Mouse (Mus musculus) ovary, postnatal 10 days (tissue): ENCODE measurements around the gene Hsd3b7.
"Not testable (repeated sequence)": the region's sequence is repeated elsewhere in the genome, so short reads cannot be mapped to it uniquely, and the experiment has no call there.

Source experiments
- DNase-seq: peaks from one replicate; pipeline ENCODE4 v3.0.0; 2022; ENCODE audit warnings: low spot score

Hsd3b7 gene

GRCm38 (mm10) chr7:127817053-127817452 lies 16.6 kb downstream of the Hsd3b7 start:
- DNase-seq: no peak

GRCm38 (mm10) chr7:127817776-127818175 lies 17.4 kb downstream of the Hsd3b7 start:
- DNase-seq: no peak

GRCm38 (mm10) chr7:127820836-127821509 lies 20.6 kb downstream of the Hsd3b7 start:
- DNase-seq: no peak

GRCm38 (mm10) chr7:127822494-127822893 lies 22.1 kb downstream of the Hsd3b7 start:
- no peak for DNase-seq

GRCm38 (mm10) chr7:127823236-127824171 lies 23.1 kb downstream of the Hsd3b7 start:
- DNase-seq: no peak

- no peak for DNase-seq
Measured at GRCm38 (mm10) chr7:127824176-127824871, 23.9 kb downstream of the Hsd3b7 start, which contains the start of the genes Stx4a and Stx1b. TSS of gene Stx4a (plus strand) at chr7:127824294. TSS of gene Stx1b (minus strand) at chr7:127824549.

- no peak for DNase-seq
Measured at GRCm38 (mm10) chr7:127835550-127835949, 35.1 kb downstream of the Hsd3b7 start.

- no peak for DNase-seq
Measured at GRCm38 (mm10) chr7:127837473-127837872, 37.1 kb downstream of the Hsd3b7 start.

- DNase-seq: not testable (repeated sequence)
Measured at GRCm38 (mm10) chr7:127837878-127838277, 37.5 kb downstream of the Hsd3b7 start.

- DNase-seq: not testable (repeated sequence)
Measured at GRCm38 (mm10) chr7:127840031-127840430, 39.6 kb downstream of the Hsd3b7 start.

GRCm38 (mm10) chr7:127840886-127841285 lies 40.5 kb downstream of the Hsd3b7 start:
- DNase-seq: peak; percentile 23

- peak; percentile 75 for DNase-seq
Measured at GRCm38 (mm10) chr7:127841340-127842000, 41.1 kb downstream of the Hsd3b7 start.

GRCm38 (mm10) chr7:127842001-127842718 lies 41.8 kb downstream of the Hsd3b7 start:
- DNase-seq: peak; percentile 52

GRCm38 (mm10) chr7:127849973-127850875 lies 49.8 kb downstream of the Hsd3b7 start:
- no peak for DNase-seq

- DNase-seq: no peak
Measured at GRCm38 (mm10) chr7:127850906-127851305, 50.5 kb downstream of the Hsd3b7 start.
